Mouse (Mus musculus) lung, postnatal 25 days (tissue): ENCODE data around the gene Amph.
"Not testable (repeated sequence)": the region's sequence is repeated elsewhere in the genome, so short reads cannot be mapped to it uniquely, and the experiment has no call there.

Experiments
- DNase-seq: peaks from one replicate; pipeline ENCODE4 v3.0.0; 2022; ENCODE audit warnings: low spot score

The Amph gene

DNA sequence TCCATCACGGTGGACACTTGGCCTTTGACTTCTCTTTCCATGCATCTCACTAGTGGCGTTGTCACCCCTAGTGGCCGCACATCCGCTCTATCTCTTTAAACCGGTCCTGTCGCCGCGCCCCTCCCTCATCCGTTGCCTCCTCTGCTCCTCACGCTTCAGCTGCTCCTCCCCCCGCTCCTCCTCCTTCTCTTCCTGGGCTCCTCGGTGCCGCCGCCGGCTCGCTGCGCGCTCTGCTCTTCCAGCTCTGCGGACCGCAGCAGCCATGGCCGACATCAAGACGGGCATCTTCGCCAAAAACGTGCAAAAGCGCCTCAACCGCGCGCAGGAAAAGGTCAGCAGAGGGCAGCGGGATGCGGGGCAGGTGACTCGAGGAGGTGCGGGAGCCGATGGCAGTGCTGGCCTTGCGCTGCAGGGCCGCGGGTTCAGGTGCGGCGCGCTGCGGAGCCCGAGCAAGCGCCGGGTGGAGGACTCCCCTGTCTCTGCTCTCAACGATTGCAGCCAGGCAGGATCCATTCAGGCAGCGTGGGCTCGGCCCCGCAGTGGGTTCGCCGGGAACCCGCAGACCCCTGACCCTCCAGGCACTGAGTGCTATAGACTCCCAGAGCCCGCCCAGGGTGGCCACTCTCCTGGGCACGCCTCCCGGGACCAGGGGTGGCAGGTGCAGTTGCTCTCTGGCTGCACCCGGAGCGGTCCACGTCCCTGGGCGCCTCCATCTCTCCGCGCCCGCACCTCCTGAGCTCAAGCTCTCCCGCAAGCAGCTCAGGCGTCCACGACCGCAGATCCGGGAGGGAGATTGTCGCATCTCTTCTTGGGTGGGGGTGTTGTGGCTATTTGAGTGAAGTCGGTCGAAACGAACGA is at the start of gene Amph:
Amph (plus strand) TSS at position 35 of the 858 bp plus-strand sequence.
- DNase-seq: peak; percentile 64

DNA sequence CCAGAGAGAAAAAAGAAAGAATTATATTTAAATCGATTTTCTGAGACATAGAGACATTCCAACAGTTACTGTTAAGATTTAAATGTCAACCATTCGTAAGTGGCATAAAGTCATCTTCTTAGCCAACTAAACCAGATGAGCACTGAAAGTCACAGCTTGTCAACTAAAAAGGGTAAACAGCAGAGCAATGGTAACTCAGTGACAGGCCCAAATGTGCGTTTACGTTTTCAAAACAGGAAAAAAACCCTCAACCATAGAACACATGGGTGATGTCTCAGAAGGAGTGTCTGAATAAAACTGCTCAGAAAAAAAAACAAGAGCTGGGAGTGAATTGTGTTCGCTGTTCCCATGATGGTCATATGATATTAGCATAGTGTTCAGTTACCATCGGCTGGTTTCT is 44.4 kb upstream of the Amph start:
- no peak for DNase-seq

DNA sequence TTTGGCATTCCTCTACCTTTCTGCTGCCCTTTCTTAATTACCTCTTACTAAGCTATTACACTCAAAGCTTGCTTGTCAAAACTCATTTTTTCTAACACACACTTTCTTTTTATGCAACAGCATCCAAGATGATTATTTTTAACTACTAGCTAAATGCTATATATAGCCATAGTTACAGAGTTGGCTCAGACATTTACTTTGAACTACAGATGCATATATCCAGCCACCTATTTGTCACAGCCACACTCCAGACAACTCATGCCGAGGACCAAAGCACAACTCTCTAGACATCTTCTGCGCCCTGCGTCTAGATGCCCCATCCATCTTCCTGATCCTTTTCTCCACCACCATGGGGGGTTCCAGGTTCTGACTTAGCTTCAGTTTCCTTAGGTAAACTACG is 33.2 kb upstream of the Amph start:
- DNase-seq: no peak

DNA sequence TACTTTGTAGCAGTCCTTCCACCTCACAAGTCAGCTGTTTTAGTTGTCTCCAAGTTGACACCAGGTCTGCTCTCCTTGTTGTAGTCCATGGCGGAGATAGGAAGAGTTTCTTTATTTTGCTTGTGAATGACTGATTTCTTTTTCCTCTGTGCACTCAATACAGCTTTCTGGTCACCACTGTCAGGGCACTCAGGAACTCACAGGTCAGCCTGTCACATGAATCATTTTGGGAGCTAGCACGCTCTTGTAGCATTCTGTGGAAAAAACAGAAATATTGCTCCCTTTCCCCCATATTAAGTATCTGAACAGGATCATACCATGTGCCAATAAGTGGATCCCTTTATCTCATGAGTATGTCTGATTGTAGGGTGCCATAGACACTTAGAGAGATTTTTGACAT is 14.8 kb upstream of the Amph start:
- DNase-seq: not testable (repeated sequence)

DNA sequence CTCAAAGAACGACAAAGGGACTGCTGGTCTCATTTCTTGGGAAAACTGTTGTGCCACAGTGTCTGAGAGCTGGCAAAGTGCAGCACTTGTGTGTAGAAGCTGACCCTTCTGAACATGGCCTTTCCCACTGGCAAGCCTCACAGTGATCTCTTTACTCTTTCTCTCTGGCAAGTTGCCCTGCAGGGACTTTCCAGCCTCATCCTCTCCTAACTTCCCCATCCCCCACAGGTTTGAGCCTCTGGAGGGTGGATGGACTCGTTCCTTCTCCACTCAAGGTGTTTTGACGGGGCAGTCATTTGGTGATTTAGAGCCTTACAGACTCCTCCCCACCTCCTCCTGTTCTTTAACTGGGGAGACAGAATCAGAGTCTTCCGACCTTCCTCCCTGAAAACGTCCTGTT is 319 bp upstream of the Amph start:
- no peak for DNase-seq

DNA sequence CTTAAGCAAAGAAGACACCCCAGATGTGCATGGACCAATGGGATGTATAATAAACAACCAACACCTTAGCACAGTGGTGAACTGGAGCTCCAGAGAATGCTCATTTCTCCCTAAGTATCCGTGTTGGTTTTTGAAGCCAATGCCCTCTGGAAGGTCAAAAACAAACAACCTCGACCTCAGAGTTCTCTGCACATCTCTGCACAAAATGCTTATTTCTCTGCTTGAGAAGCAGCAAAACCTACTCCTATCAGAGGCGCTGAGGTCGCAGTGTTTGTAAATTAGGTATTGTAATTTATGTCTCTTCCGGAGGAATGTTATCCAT is 985 bp downstream of the Amph start:
- no peak for DNase-seq

DNA sequence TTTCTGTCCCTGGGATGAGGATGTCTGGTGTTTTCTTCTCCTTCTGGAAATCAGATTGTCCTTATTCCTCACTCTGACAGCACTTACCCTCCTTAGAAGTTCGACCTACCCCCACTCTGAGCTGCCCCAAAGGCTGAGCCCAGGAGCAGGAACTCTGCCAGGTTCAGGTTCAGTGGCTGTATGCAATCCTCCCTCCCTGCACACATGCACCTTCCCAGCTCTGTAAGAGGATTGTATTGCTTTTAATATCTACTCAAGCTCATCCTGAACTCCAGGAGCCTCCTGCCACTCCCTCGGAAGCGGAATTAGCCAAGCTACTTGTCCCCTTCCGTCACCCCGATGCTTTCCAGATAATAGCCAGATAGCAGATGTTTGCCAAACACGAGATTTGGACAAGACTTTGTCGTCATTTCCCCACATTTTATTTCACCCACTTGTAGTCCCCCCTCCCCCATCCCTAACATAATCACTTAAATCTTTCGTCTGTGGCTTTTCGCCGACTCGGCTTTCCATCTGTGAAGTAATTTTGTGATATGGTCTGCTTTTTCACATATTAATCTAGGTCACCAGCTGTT is 1.7 kb downstream of the Amph start:
- no peak for DNase-seq

DNA sequence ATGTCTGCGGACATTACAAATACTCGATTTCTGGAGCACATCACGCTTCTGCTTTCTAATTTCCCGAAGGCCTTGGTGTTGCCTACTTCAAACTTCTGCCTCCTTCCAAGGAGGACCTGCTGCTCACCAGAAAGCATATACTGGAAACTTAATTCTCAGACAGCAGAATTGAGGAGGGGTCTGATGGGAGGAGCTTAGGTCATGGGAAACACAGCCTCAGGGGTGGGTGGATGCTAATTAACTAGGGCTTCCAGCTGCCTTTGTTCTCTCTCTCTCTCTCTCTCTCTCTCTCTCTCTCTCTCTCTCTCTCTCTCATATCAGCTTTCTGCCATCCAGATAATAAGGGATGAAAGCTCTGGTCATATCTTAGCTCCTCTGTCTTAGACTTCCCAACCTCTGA is 5.6 kb downstream of the Amph start:
- no peak for DNase-seq

DNA sequence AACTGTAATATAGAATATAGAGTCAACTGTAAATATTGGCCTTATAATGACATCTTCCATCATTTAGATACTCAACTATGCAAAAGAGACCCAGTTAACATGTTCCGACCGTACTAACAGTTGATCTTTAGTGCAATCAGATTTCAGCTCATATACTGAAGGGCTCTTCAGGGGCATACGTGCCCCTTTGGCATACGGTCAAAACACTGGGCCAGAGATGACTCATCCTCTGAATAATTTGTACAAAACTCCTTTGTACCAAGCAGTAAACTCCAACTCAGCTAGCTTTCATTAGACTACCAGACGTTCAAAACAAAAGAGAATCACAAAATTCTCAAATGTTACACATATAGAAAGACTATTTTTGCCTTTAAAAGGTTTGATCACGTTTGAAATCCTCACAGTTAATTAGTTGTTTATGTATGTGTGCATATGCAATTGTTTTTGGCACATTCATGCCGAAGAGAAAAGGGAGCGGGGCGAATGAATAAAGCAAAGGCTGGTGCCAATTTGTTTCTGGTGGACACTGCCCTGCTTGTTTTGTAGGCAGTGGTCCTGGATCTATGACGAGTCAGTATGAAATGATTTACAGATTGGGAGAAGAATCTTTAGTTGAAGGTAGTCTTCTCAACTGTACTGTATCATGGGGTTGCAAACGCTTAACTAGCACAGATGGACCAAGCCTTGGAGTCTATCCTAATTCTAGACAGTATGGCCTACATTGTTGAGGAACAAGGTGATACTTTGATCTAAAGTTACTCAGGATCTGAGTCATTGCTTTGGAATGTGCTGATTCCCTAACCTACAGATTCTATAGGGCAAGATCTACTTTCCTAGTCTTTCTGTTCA is 8.3 kb downstream of the Amph start:
- no peak for DNase-seq

DNA sequence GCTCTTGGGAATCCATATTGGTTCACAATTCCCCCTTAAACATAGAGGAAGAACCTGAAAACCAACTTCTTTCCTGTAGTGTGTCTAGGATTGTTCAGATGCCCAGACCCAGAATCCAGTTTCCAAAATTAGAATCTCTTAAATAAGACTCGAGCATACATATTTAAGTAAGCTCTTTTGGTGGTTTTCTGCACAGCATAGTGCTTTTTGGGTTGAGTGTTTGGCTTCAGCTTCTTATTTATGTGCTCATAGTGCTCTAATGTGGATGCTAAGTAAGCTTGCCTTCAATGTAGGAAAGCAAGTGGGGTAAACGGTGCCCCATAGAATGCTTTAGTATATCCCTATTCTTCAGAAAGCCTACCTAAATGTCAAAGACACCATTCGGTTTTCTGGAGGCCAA is 9.0 kb downstream of the Amph start:
- DNase-seq: no peak

DNA sequence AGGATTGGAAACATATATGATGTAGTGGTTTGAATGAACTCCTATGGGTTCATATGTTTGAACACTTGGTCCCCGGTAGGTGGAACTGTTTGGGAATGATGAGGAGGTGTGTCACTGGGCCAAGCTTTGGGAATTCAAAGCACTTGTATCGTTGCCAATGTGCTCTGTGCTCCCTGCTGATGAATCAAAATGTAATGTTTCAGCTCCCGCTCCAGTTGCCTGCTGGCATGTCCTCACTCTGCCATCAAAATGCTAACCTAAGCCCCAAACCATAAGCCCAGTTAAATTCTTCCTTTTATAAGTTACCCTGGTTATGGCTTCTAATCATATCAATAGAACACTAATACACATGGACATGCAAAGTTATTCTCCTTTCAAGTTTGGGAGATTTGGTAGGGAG is 24.6 kb downstream of the Amph start:
- no peak for DNase-seq

DNA sequence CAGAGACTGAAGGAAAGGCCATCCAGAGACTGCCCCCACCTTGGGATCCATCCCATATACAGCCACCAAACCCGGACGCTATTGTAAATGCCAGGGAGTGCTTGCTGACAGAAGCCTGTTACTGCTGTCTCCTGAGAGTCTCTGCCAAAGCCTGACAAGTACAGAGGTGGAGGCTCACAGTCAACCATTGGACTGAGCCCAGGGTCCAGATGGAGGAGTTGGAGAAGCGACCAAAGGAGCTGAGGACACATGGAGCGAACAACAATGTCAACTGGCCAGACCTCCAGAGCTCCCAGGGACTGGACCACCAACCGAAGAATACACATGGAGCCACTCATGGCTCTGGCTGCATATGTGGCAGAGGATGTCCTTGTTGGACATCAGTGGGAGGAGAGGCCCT is 26.3 kb downstream of the Amph start:
- DNase-seq: no peak

DNA sequence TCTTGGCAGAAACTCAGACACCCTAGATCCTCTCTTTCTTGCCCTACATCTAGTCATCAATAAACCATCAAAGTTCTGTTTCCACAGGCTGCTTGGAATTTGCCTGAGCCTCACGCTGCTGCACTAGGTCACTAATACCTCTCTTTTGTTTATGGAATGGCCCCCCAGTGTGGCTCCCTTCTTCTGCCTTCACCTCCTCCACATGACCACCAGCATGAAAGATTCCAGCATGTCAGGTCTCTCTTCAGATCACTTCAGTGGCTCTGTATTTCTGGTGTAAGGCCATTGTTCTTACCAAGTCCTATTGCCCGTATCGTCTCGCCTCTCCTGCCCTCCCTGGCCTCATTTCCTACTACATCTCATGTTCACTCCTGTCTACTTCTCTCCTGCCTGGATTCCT is 39.3 kb downstream of the Amph start:
- no peak for DNase-seq

DNA sequence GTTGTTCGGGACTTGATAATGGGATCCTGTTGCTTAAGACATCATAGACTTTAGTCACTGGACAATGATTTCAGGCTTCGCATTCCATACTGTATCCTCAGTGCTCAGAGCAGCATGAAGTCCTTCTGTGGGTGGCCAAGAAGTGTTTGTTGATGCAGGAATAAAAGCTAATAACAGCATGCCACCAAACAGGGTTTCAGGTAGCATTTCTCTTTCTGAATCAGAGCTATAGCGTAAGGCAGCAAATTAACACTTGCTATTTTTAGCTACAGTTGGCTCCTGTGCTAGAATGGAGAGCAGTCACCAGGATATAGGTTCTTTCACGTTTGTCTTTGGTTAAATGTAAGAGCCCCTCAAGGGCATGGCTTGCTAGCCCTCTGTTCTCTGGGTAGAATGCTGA is 40.3 kb downstream of the Amph start:
- DNase-seq: no peak

DNA sequence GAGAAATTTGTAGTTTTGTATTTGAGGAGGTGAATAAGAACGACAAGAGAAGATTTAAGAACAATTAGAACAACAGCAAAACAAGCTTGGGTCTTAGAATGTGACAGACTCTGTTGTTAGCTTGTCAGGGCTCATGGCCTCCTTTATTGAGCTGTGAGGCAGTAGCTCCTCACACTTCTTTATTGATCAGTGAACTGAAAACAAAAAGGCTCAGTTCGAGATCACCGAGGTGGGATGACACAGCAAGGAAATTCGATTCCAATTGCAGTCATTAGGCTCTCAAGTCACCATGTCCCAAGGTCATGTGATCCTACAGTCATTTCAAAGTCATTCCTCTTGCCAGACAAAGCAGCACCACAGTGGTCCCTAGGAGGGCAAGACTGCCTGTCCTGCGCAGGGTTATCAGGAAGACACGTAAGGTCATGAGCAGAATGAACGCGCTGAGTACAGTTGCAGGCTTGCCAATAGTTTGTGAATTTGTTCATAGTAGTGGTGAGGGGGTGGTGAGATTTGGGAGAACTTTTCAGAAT is 41.2 kb downstream of the Amph start:
- no peak for DNase-seq

DNA sequence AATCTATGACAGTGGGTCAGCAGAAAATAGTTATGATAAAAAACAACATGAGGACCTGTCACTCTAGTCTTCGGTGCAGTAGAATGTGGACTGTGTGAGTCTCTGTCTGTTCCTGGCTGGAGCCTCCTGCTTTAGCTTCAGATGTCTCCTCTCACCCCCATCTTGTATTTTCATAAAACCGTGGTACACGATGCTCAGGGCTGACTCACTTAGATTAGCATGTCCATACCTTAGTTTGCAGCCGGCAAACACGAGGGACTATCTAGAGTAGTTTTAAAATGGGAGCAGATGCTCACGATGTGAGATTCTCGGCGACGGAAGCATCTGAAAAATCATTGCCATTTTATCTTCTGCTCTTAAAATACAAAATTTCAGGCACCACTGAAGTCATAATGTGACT is 54.5 kb downstream of the Amph start:
- no peak for DNase-seq

DNA sequence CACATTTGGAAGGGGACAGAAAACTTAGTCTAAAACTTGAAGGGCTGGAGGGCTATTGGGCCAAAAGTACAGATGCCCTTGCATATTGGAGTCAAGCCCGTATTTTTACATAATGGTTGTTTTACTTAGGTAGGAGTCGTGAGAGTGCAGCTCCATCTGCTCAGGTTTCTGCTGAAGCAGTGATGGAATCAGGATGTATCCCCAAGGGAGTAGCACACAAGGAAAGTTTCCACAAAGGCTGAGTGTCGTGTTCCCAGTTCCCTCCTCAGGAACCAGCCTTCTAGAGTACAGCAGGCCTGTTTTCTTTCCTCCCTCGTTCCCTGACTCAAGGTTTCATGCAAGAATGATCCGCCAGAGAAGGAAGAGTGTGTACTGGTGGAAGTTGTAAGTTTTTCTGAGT is 56.4 kb downstream of the Amph start:
- DNase-seq: no peak

DNA sequence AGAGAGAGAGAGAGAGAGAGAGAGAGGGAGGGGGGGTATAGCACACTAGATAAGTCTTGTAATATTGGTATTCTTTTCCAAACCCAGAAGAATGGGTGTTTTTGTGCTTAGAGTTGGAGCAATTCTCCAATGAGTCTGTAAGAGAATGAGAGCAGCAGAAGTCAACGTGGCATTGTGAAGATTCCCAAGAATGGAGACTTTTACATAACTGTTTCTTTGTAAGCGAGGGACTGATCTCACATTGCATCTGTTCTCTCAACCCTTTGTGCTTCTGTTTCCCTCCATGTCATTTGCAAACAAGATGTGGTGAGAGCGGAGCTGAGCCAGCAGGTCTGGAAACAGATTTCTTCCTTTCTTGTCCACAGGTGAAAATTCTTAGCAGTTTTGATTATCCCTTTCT is 60.4 kb downstream of the Amph start:
- no peak for DNase-seq

DNA sequence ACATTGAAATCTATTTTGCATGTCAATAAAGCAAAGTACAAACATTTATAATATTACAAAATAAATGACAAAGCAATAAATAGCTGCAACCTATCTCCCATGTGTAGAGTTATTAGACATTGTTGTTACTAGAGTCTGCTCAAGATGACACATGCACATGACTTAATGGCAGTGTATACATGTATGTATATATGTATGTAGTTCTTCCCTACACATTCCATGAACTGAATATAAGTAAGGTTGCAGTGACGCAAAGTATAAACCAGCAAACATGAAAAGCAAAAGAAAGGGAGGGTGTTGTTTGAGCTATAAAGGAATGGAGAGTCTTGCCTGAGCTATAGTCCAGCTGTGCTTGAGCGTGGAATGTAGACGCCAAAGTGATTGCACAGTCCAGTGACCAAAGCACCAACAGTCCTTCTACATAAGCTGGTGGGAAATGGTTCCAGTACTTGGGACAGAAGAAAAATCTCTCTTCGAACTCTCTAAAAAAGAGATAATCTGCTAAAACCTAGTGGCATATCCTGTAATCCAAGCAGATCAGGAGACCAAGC is 66.9 kb downstream of the Amph start:
- no peak for DNase-seq

DNA sequence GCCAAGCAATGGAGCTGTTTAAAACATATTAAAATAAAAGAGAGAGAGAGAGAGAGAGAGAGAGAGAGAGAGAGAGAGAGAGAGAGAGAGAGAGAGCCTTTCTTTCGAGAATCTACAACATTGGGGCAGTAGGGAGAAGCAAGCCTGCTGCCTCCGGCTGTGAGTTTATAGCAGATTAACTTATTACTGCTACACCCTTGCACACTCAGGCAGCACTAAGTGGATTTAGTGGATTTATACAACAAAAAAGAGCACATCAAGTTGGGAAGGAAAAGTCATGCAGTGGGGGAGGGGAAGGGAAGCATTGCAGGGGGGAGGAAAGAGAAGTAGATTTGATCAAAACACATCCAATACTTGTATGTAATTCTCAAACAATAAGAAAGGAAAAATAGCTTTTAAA is 73.5 kb downstream of the Amph start:
- no peak for DNase-seq

DNA sequence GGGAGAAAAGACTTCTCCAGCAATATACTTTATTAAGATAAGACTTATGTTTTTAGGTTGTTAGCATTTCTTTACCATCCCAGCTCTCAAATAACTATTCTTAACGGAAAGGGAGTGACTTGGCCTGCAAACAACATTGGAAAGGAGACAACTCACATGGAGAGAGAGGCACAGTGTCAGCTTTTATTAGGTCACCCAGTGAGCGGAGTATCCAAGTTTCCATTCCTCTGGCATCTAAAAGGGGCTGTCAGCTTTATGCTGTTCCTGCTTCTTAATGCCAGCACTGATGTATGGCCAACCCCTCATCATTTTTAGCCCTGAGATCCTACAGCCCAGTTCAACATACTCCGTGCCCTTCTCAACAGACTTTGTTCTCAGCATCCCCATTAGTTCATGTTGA is 74.3 kb downstream of the Amph start:
- DNase-seq: no peak

DNA sequence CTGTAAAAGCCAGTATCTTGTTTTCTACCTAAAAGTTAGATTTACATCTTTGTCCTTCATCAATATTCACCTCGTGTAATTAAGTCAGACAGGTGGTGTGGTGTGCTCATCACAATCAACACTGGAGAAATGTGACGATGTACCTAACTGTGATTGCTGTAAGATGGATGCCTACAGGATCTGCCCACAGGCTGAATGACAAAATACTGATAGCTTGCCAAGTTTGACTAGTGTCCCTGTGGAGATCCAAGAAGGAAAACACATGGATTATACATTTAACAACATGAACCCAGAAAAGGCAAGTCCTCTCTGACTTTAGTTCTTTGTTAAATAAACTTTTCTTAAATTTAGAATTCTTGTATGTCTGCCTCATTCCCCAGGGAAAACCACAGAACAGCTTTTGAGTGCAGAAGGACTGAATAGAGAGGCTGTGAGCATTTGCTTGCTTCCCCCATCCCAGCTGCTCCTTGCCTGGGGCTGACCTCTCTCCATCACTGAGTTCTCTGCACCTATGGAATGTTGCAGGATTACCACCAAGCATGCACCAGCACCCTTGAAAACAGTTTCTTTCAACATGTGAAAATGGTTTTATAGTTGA is 77.2 kb downstream of the Amph start:
- no peak for DNase-seq
